Mouse (Mus musculus) MEL (cell line): ENCODE data around the gene 2010003K11Rik. TPM values are rescaled to one million over a fixed set of nuclear protein-coding genes. Genes with fewer than 3 reads are reported as not detected.

Experiments
- DNase-seq: peaks from one replicate; pipeline ENCODE4 v3.0.0; 2011; ENCODE audit warnings: low read depth, low spot score
- H3K27ac ChIP-seq: 2 replicates; pipeline ENCODE4 v1.5.1; 2012; ENCODE audit warnings: low read depth, mild to moderate bottlenecking, control low read depth, low read length, moderate library complexity; ENCODE audit not compliant: control insufficient read depth
- H3K27me3 ChIP-seq, 2 experiments: fragments of 150-350 bp in 1 of 2; sonication (generic) in 1 of 2; 2 replicates each; pipeline ENCODE4 v1.6.1; 2012; ENCODE audit warnings: low read length in 2 of 2, mild to moderate bottlenecking in 2 of 2, improper control_type of control experiment in 1 of 2, moderate library complexity in 1 of 2; ENCODE audit not compliant: insufficient read depth in 2 of 2, control insufficient read depth in 1 of 2
- H3K36me3 ChIP-seq, 2 experiments: 2 replicates each; pipeline ENCODE4 v1.6.1; 2012 to 2014; ENCODE audit warnings: low read length in 2 of 2, improper control_type of control experiment in 1 of 2, inconsistent platforms in 1 of 2, mild to moderate bottlenecking in 1 of 2; ENCODE audit not compliant: insufficient read depth in 2 of 2, control insufficient read depth in 1 of 2
- H3K4me1 ChIP-seq, 2 experiments: fragments of 150-350 bp in 1 of 2; sonication (generic) in 1 of 2; 2 replicates each; pipeline ENCODE4 v1.6.1; 2012; ENCODE audit warnings: low read length in 2 of 2, improper control_type of control experiment in 1 of 2, mild to moderate bottlenecking in 1 of 2; ENCODE audit not compliant: insufficient read depth in 2 of 2, control insufficient read depth in 1 of 2
- H3K4me3 ChIP-seq, 2 experiments: fragments of 150-350 bp in 1 of 2; sonication (generic) in 1 of 2; 2 replicates each; pipeline ENCODE4 v1.5.1; 2012; ENCODE audit warnings: low read depth in 2 of 2, low read length in 2 of 2, mild to moderate bottlenecking in 2 of 2, moderate library complexity in 2 of 2, control low read depth in 1 of 2, improper control_type of control experiment in 1 of 2; ENCODE audit not compliant: control insufficient read depth in 1 of 2, insufficient read depth in 1 of 2
- H3K79me2 ChIP-seq: 2 replicates; pipeline ENCODE4 v1.6.1; 2012; ENCODE audit warnings: mild to moderate bottlenecking, low read length, moderate library complexity; ENCODE audit not compliant: control insufficient read depth, poor library complexity, insufficient read depth
- H3K9ac ChIP-seq: 2 replicates; pipeline ENCODE4 v1.6.1; 2012; ENCODE audit warnings: low read depth, mild to moderate bottlenecking, control low read depth, low read length, moderate library complexity; ENCODE audit not compliant: control insufficient read depth, poor library complexity, severe bottlenecking
- H3K9me3 ChIP-seq: fragments of 150-350 bp; sonication (generic); replicated peaks from 2 replicates; pipeline ENCODE4 v1.6.1; 2012; ENCODE audit warnings: mild to moderate bottlenecking, low read length, improper control_type of control experiment, moderate library complexity; ENCODE audit not compliant: insufficient read depth
- E2F4 ChIP-seq: IDR thresholded peaks from 2 replicates; pipeline ENCODE4 v1.6.1; 2011; ENCODE audit warnings: low read depth, low read length, improper control_type of control experiment, borderline replicate concordance
- EP300 ChIP-seq, 2 experiments: IDR thresholded peaks; 2 replicates each; pipeline ENCODE4 v1.6.1; 2011; ENCODE audit warnings: improper control_type of control experiment in 2 of 2, low read length in 2 of 2, low read depth in 1 of 2, mild to moderate bottlenecking in 1 of 2
- ETS1 ChIP-seq: IDR thresholded peaks from 2 replicates; pipeline ENCODE4 v1.6.1; 2012; ENCODE audit warnings: low read depth, mild to moderate bottlenecking, inconsistent platforms, low read length, improper control_type of control experiment, moderate library complexity
- HCFC1 ChIP-seq: IDR thresholded peaks from 2 replicates; pipeline ENCODE4 v1.6.1; 2012; ENCODE audit warnings: low read depth, mild to moderate bottlenecking, inconsistent platforms, low read length, improper control_type of control experiment, moderate library complexity
- JUND ChIP-seq: IDR thresholded peaks from 2 replicates; pipeline ENCODE4 v1.6.1; 2011; ENCODE audit warnings: low read depth, mild to moderate bottlenecking, improper control_type of control experiment, low read length
- MEF2A ChIP-seq: IDR thresholded peaks from 2 replicates; pipeline ENCODE4 v1.6.1; 2014; ENCODE audit warnings: low read depth, mild to moderate bottlenecking, inconsistent platforms, low read length, improper control_type of control experiment; ENCODE audit not compliant: poor library complexity, insufficient replicate concordance, severe bottlenecking; ENCODE audit errors: extremely low read depth
- MYB ChIP-seq: IDR thresholded peaks from 2 replicates; pipeline ENCODE4 v1.6.1; 2011; ENCODE audit warnings: mild to moderate bottlenecking, low read depth, low read length, improper control_type of control experiment
- NELFE ChIP-seq: IDR thresholded peaks from 2 replicates; pipeline ENCODE4 v1.6.1; 2011; ENCODE audit warnings: low read depth, low read length, improper control_type of control experiment
- NRF1 ChIP-seq: IDR thresholded peaks from 2 replicates; pipeline ENCODE4 v1.6.1; 2014; ENCODE audit warnings: low read depth, mild to moderate bottlenecking, inconsistent platforms, low read length, improper control_type of control experiment, moderate library complexity; ENCODE audit not compliant: poor library complexity, insufficient read depth, severe bottlenecking
- POLR2AphosphoS2 ChIP-seq: IDR thresholded peaks from 2 replicates; pipeline ENCODE4 v1.6.1; 2011; ENCODE audit warnings: low read length, improper control_type of control experiment
- RAD21 ChIP-seq: IDR thresholded peaks from 2 replicates; pipeline ENCODE4 v1.6.1; 2011; ENCODE audit warnings: mild to moderate bottlenecking, low read depth, low read length, improper control_type of control experiment
- RCOR1 ChIP-seq: IDR thresholded peaks from 2 replicates; pipeline ENCODE4 v1.6.1; 2012; ENCODE audit warnings: low read depth, mild to moderate bottlenecking, inconsistent platforms, low read length, improper control_type of control experiment
- TBP ChIP-seq: IDR thresholded peaks from 2 replicates; pipeline ENCODE4 v1.8.0; 2011; ENCODE audit warnings: low read depth, low read length, improper control_type of control experiment
- TCF12 ChIP-seq: IDR thresholded peaks from 2 replicates; pipeline ENCODE4 v1.6.1; 2014; ENCODE audit warnings: low read depth, mild to moderate bottlenecking, inconsistent platforms, low read length, improper control_type of control experiment, moderate library complexity
- UBTF ChIP-seq: IDR thresholded peaks from 2 replicates; pipeline ENCODE4 v1.6.1; 2012; ENCODE audit warnings: low read depth, mild to moderate bottlenecking, inconsistent platforms, low read length, improper control_type of control experiment, moderate library complexity, borderline replicate concordance; ENCODE audit not compliant: insufficient read depth
- ZKSCAN1 ChIP-seq: IDR thresholded peaks from 2 replicates; pipeline ENCODE4 v1.6.1; 2012; ENCODE audit warnings: low read depth, mild to moderate bottlenecking, inconsistent platforms, low read length, improper control_type of control experiment, moderate library complexity
- ZMIZ1 ChIP-seq: IDR thresholded peaks from 2 replicates; pipeline ENCODE4 v1.6.1; 2012; ENCODE audit warnings: low read depth, mild to moderate bottlenecking, inconsistent platforms, low read length, improper control_type of control experiment, moderate library complexity
- ZNF384 ChIP-seq: IDR thresholded peaks from 2 replicates; pipeline ENCODE4 v1.6.1; 2012; ENCODE audit warnings: low read depth, mild to moderate bottlenecking, inconsistent platforms, low read length, improper control_type of control experiment
- polyA plus RNA-seq, 2 experiments: library from polyadenylated mRNA; stranded (reverse) in 1 of 2; unstranded in 1 of 2; fragments of >175 nt in 1 of 2; fragments of >200 nt in 1 of 2; gene quantifications; 2 replicates each; pipeline versions ENCODE4 v1.2.1 to v1.2.4; 2012; ENCODE audit warnings: low replicate concordance in 2 of 2, low read depth in 1 of 2; ENCODE audit not compliant: insufficient read length in 2 of 2, insufficient read depth in 1 of 2, missing spikeins in 1 of 2
- total RNA-seq: library from RNA; depleted of rRNA; stranded (reverse); fragments of 300-350 nt; gene quantifications from 2 replicates; pipeline ENCODE4 v1.2.3, GENCODE M21; 2012

The 2010003K11Rik gene
- total and polyA plus RNA-seq, 3 experiments, result not detected

- H3K4me1 ChIP-seq, result peaks cover 0 to 7% of the 10 kb centered on the region in 2 experiments; a peak in 2 of 4 replicates
- H3K9ac ChIP-seq, result no peak overlapping the region
- no peak for TF ChIP-seq JUND
- no peak for TF ChIP-seq UBTF
- no peak for TF ChIP-seq MEF2A
- TF ChIP-seq POLR2AphosphoS2, result no peak
- TF ChIP-seq NELFE, result no peak
- no peak for TF ChIP-seq MYB
- TF ChIP-seq TBP, result no peak
- TF ChIP-seq ZNF384, result no peak
- TF ChIP-seq HCFC1, result no peak
- no peak for TF ChIP-seq E2F4
- TF ChIP-seq TCF12, result no peak
- TF ChIP-seq RCOR1, result no peak
- no peak for TF ChIP-seq RAD21
- TF ChIP-seq ZKSCAN1, result no peak
- no peaks in the 10 kb centered on the region for H3K79me2 ChIP-seq
- DNase-seq, result no peak
- no peak overlapping the region for H3K4me3 ChIP-seq
- no peak overlapping the region for H3K27ac ChIP-seq
- no peaks in the 10 kb centered on the region for H3K9me3 ChIP-seq
- no peaks in the 10 kb centered on the region for H3K27me3 ChIP-seq
- H3K36me3 ChIP-seq, result peaks cover 0 to 2% of the 10 kb centered on the region in 2 experiments; a peak in 1 of 4 replicates
These were observed 23.0 kb downstream of the 2010003K11Rik start for GRCm38 (mm10) chr19:4475224-4475925.

- no peak for DNase-seq
- H3K36me3 ChIP-seq, result peaks cover 0 to 2% of the 10 kb centered on the region in 2 experiments; a peak in 1 of 4 replicates
- no peaks in the 10 kb centered on the region for H3K79me2 ChIP-seq
- H3K4me1 ChIP-seq, result peaks cover 0 to 7% of the 10 kb centered on the region in 2 experiments; a peak in 2 of 4 replicates
- no peaks in the 10 kb centered on the region for H3K27me3 ChIP-seq
- H3K4me3 ChIP-seq, result no peak overlapping the region
- no peak for TF ChIP-seq ETS1
- no peak for TF ChIP-seq ZMIZ1
- TF ChIP-seq JUND, result no peak
- TF ChIP-seq HCFC1, result no peak
- no peak for TF ChIP-seq RAD21
- TF ChIP-seq EP300 (IDR thresholded peaks at IDR 0.05; ENCODE audit: low read depth in 1 of 2, low read length in 2 of 2), result no peak
- no peak for TF ChIP-seq NRF1
- no peaks in the 10 kb centered on the region for H3K9me3 ChIP-seq
- no peak overlapping the region for H3K27ac ChIP-seq
- H3K9ac ChIP-seq, result no peak overlapping the region
These were observed 23.6 kb downstream of the 2010003K11Rik start for GRCm38 (mm10) chr19:4474739-4475138.
